Mouse (Mus musculus): ENCODE data around the gene Kif13a.

Kif13a gene

GRCm38 (mm10) chr13:46721009-46721408 is 208.7 kb downstream of the Kif13a start:
- DNase-seq, result no peak

GRCm38 (mm10) chr13:46718893-46719400 is 210.7 kb downstream of the Kif13a start:
- DNase-seq, result no peak

GRCm38 (mm10) chr13:46715976-46716639 is 213.6 kb downstream of the Kif13a start:
- DNase-seq, result no peak

- no peak for DNase-seq
Observed at GRCm38 (mm10) chr13:46713486-46713885, 216.2 kb downstream of the Kif13a start.

GRCm38 (mm10) chr13:46703138-46703537 is 226.5 kb downstream of the Kif13a start:
- DNase-seq, result no peak

GRCm38 (mm10) chr13:46701486-46701885 is 228.2 kb downstream of the Kif13a start:
- no peak for DNase-seq

GRCm38 (mm10) chr13:46699372-46699771 is 230.3 kb downstream of the Kif13a start:
- no peak for DNase-seq
